Mouse (Mus musculus) cerebellum, adult 11-12 months (tissue): ENCODE results near the gene Trmt10a.
"Not testable (repeated sequence)": the region's sequence is repeated elsewhere in the genome, so short reads cannot be mapped to it uniquely, and the experiment has no call there.

Source experiments
- DNase-seq: peaks from one replicate; pipeline ENCODE4 v3.0.0; 2022

Gene Trmt10a

GRCm38 (mm10) chr3:138138146-138138545 lies 5.1 kb upstream of the Trmt10a start:
- DNase-seq = not testable (repeated sequence)

- DNase-seq = no peak
Measured at GRCm38 (mm10) chr3:138139663-138140062, 3.6 kb upstream of the Trmt10a start.

GRCm38 (mm10) chr3:138142052-138142732 lies 1.1 kb upstream of the Trmt10a start:
- peak; percentile 30 for DNase-seq

- no peak for DNase-seq
Measured at GRCm38 (mm10) chr3:138142733-138143314, 424 bp upstream of the Trmt10a start.

GRCm38 (mm10) chr3:138144060-138144641 lies 903 bp downstream of the Trmt10a start:
- DNase-seq = no peak

- peak; percentile 65 for DNase-seq
Measured at GRCm38 (mm10) chr3:138144642-138145171, 1.5 kb downstream of the Trmt10a start, which contains the start of gene Mttp. Gene Mttp (minus strand): TSS chr3:138144968.

GRCm38 (mm10) chr3:138148811-138149210 lies 5.6 kb downstream of the Trmt10a start:
- DNase-seq = no peak

GRCm38 (mm10) chr3:138155062-138155461 lies 11.8 kb downstream of the Trmt10a start:
- DNase-seq = no peak

GRCm38 (mm10) chr3:138156651-138157050 lies 13.4 kb downstream of the Trmt10a start:
- no peak for DNase-seq

GRCm38 (mm10) chr3:138161623-138162022 lies 18.4 kb downstream of the Trmt10a start:
- DNase-seq = no peak

- no peak for DNase-seq
Measured at GRCm38 (mm10) chr3:138162553-138163183, 19.4 kb downstream of the Trmt10a start.

GRCm38 (mm10) chr3:138173291-138173690 lies 30.0 kb downstream of the Trmt10a start:
- no peak for DNase-seq

- no peak for DNase-seq
Measured at GRCm38 (mm10) chr3:138175551-138175950, 32.3 kb downstream of the Trmt10a start.

- no peak for DNase-seq
Measured at GRCm38 (mm10) chr3:138182019-138182418, 38.8 kb downstream of the Trmt10a start.

GRCm38 (mm10) chr3:138183371-138183770 lies 40.1 kb downstream of the Trmt10a start:
- no peak for DNase-seq

GRCm38 (mm10) chr3:138185290-138185689 lies 42.0 kb downstream of the Trmt10a start:
- no peak for DNase-seq

GRCm38 (mm10) chr3:138185995-138186930 lies 43.0 kb downstream of the Trmt10a start:
- DNase-seq = no peak

GRCm38 (mm10) chr3:138192260-138192659 lies 49.0 kb downstream of the Trmt10a start:
- DNase-seq = no peak

- no peak for DNase-seq
Measured at GRCm38 (mm10) chr3:138193683-138194302, 50.5 kb downstream of the Trmt10a start, which contains the start of gene 4930579F01Rik. Gene 4930579F01Rik (minus strand): TSS chr3:138193825.

- no peak for DNase-seq
Measured at GRCm38 (mm10) chr3:138197093-138197492, 53.8 kb downstream of the Trmt10a start.

- no peak for DNase-seq
Measured at GRCm38 (mm10) chr3:138197556-138197955, 54.3 kb downstream of the Trmt10a start.
